Mouse (Mus musculus) erythroblast, embryonic 14.5 days (primary cell): ENCODE measurements around the gene Shank2.

ENCODE experiments used
- GATA1 ChIP-seq: IDR thresholded peaks from 2 replicates; pipeline ENCODE4 v1.6.1; 2012; ENCODE audit warnings: low read length, inconsistent platforms, mixed read lengths
- TAL1 ChIP-seq: IDR thresholded peaks from 3 replicates; pipeline ENCODE4 v1.6.1; 2012; ENCODE audit warnings: low read length, inconsistent platforms, mixed read lengths

- TF ChIP-seq TAL1 (no peak), GATA1 (no peak)
Measured at GRCm38 (mm10) chr7:144204290-144204689, 202.6 kb downstream of the Shank2 start.
